Mouse (Mus musculus) liver, embryonic 11.5 days (tissue): Measurements from ENCODE around the gene Ndufc2. TPM values are rescaled to one million over a fixed set of nuclear protein-coding genes. Genes with fewer than 3 reads are reported as not detected.

Experiments used
- ATAC-seq: fragments of 200-750 bp; cut with Nextera tagmentation; replicated peaks from 2 replicates; pipeline ENCODE4 v1.8.0; 2017; ENCODE audit warnings: moderate number of reproducible peaks, mild to moderate bottlenecking, moderate TSS enrichment, moderate library complexity; ENCODE audit not compliant: low FRiP score
- DNase-seq: peaks from one replicate; pipeline ENCODE4 v3.0.0-alpha.2; 2017; ENCODE audit warnings: low spot score
- H3K27ac ChIP-seq: fragments of 300-500 bp; sonication (generic); 2 replicates; pipeline ENCODE4 v1.5.1; 2014; ENCODE audit warnings: mild to moderate bottlenecking, low read depth, low read length, control low read depth
- H3K27me3 ChIP-seq: fragments of 300-500 bp; sonication (generic); replicated peaks from 2 replicates; pipeline ENCODE4 v1.6.1; 2014; ENCODE audit warnings: low read length, mixed read lengths; ENCODE audit not compliant: control insufficient read depth, insufficient read depth
- H3K36me3 ChIP-seq: fragments of 300-500 bp; sonication (generic); 2 replicates; pipeline ENCODE4 v1.6.1; 2014; ENCODE audit warnings: mild to moderate bottlenecking, low read length, moderate library complexity, mixed read lengths; ENCODE audit not compliant: control insufficient read depth, insufficient read depth
- H3K4me1 ChIP-seq: fragments of 300-500 bp; sonication (generic); replicated peaks from 2 replicates; pipeline ENCODE4 v1.6.1; 2014; ENCODE audit warnings: low read length, mixed read lengths; ENCODE audit not compliant: control insufficient read depth, insufficient read depth
- H3K4me2 ChIP-seq: fragments of 300-500 bp; sonication (generic); 2 replicates; pipeline ENCODE4 v1.6.1; 2014; ENCODE audit warnings: mild to moderate bottlenecking, control low read depth, moderate library complexity
- H3K4me3 ChIP-seq: fragments of 300-500 bp; sonication (generic); 2 replicates; pipeline ENCODE4 v1.5.1; 2014; ENCODE audit warnings: low read depth, low read length, control low read depth
- H3K9ac ChIP-seq: fragments of 300-500 bp; sonication (generic); 2 replicates; pipeline ENCODE4 v1.6.1; 2014; ENCODE audit warnings: low read depth, low read length, control low read depth
- H3K9me3 ChIP-seq: fragments of 300-500 bp; sonication (generic); 2 replicates; pipeline ENCODE4 v1.6.1; 2016; ENCODE audit warnings: low read length, inconsistent platforms, mixed read lengths; ENCODE audit not compliant: control insufficient read depth
- WGBS: fragments of 180-500 bp; shearing (Covaris S2); extraction: QIAGEN DNeasy Blood & Tissue Kit; methylation state at CpG from one replicate; pipeline ENCODE4 v1.1.7; 2014; 5-methylcytosine and 5-hydroxymethylcytosine counted together
- polyA plus RNA-seq: library from polyadenylated mRNA; unstranded; fragments of >200 nt; fragmentation: Nextera tagmentation; extraction: Ambion mirVana; gene quantifications from 2 replicates; pipeline ENCODE4 v1.2.1, GENCODE M21; 2014

Gene Ndufc2
- 355 and 359 TPM in 2 replicates for polyA plus RNA-seq

- Histone ChIP-seq H3K4me2 (peak within 1 kb of the TSS; percentile 69), H3K4me3 (peak within 1 kb of the TSS; percentile 86), H3K9ac (peak within 1 kb of the TSS; percentile 96), H3K4me1 (peaks cover 8% of the 10 kb centered on the region), H3K9me3 (no peaks in the 10 kb centered on the region), H3K36me3 (peaks cover 10% of the 10 kb centered on the region), H3K27me3 (no peaks in the 10 kb centered on the region), H3K27ac (peak within 1 kb of the TSS; percentile 65; the same call in 1 of the 2 replicates)
- ATAC-seq: peak; percentile 89
- under 1% methylated on average over 54 of the region's 54 CpGs for WGBS
- peak; percentile 83 for DNase-seq
Observed at GRCm38 (mm10) chr7:97399960-97400715, at the start of gene Ndufc2. TSS of gene Ndufc2 (plus strand) at chr7:97400003.

DNA sequence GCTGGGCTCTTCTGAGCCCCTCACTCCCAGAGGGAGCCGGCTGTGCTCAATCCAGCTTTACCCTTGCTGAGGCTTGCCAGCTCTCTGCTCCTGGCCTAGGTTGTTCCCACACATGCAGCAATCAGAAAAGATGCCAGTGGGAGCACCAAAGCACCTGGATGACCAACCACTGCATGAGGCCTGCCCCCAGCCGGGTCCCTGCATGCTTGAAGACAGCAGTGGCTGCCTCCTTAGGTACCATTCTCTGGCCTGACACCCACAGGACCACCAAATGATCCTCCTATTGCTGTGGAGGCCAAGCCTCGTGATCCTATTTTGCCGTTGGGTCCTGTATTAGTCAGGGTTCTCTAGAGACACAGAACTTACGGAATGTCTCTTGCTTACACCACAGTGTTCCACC lies 48.9 kb upstream of the Ndufc2 start:
- Histone ChIP-seq H3K9ac (no peak overlapping the region), H3K27ac (no peak overlapping the region), H3K9me3 (no peaks in the 10 kb centered on the region), H3K4me2 (no peak overlapping the region), H3K36me3 (no peaks in the 10 kb centered on the region), H3K4me3 (no peak overlapping the region), H3K4me1 (peaks cover 5% of the 10 kb centered on the region; the same call in 1 of the 2 replicates), H3K27me3 (no peaks in the 10 kb centered on the region)
- DNase-seq: no peak
- 83% methylated on average over 5 of the region's 5 CpGs for WGBS
- no peak for ATAC-seq

- no peaks in the 10 kb centered on the region for H3K27me3 ChIP-seq
- no peak for ATAC-seq
- 79% methylated on average over 11 of the region's 11 CpGs for WGBS
Observed at GRCm38 (mm10) chr7:97351792-97352513, 47.9 kb upstream of the Ndufc2 start.

GRCm38 (mm10) chr7:97353356-97353755 lies 46.4 kb upstream of the Ndufc2 start:
- Histone ChIP-seq H3K36me3 (no peaks in the 10 kb centered on the region), H3K27ac (no peak overlapping the region), H3K4me2 (no peak overlapping the region), H3K4me1 (no peaks in the 10 kb centered on the region; the same call in 1 of the 2 replicates), H3K9ac (no peak overlapping the region), H3K27me3 (peaks cover 3% of the 10 kb centered on the region; the same call in 1 of the 2 replicates), H3K9me3 (no peaks in the 10 kb centered on the region), H3K4me3 (no peak overlapping the region)
- DNase-seq (no peak), ATAC-seq (no peak)
- 80% methylated on average over 6 of the region's 6 CpGs for WGBS

More at GRCm38 (mm10) chr7:97351792-97352513, 47.9 kb upstream of the Ndufc2 start:
- Histone ChIP-seq H3K27ac (no peak overlapping the region), H3K9me3 (no peaks in the 10 kb centered on the region), H3K4me2 (no peak overlapping the region), H3K4me3 (no peak overlapping the region), H3K36me3 (no peaks in the 10 kb centered on the region), H3K4me1 (peaks cover 2% of the 10 kb centered on the region; the same call in 1 of the 2 replicates), H3K9ac (no peak overlapping the region)
- no peak for DNase-seq

GRCm38 (mm10) chr7:97355068-97355841 lies 44.5 kb upstream of the Ndufc2 start:
- H3K27me3 ChIP-seq: peaks cover 3% of the 10 kb centered on the region; the same call in 1 of the 2 replicates
- 45% methylated on average over 13 of the region's 13 CpGs for WGBS
- H3K4me2 ChIP-seq: no peak overlapping the region

DNA sequence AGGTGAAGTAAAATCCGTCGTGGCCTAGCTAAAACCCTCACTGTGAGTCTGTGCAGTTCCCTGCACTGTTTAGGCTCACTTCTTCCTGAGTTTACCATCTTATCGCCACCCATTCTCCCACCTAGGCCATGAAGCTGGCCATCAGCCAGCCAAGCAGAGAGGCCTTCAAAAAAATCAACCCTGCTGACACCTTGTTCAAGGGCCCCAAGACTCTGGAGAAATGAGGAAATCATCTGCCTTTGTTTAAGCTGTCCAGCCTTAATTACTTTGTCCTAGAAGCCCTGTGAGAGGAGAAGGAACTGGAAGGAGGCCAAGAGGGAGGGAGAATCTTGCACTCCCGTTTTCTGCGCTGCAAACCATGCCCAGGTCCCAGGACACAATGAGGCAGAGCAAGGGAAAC lies 43.5 kb upstream of the Ndufc2 start:
- Histone ChIP-seq H3K4me1 (no peaks in the 10 kb centered on the region; the same call in 1 of the 2 replicates), H3K9me3 (no peaks in the 10 kb centered on the region), H3K9ac (no peak overlapping the region), H3K4me2 (no peak overlapping the region), H3K36me3 (no peaks in the 10 kb centered on the region), H3K4me3 (no peak overlapping the region), H3K27me3 (peaks cover 3% of the 10 kb centered on the region; the same call in 1 of the 2 replicates), H3K27ac (no peak overlapping the region; the same call in 1 of the 2 replicates)
- DNase-seq (no peak), ATAC-seq (no peak)
- 79% methylated on average over 5 of the region's 5 CpGs for WGBS

More at GRCm38 (mm10) chr7:97355068-97355841, 44.5 kb upstream of the Ndufc2 start:
- no peak overlapping the region for H3K9ac ChIP-seq
- H3K9me3 ChIP-seq: no peaks in the 10 kb centered on the region
- DNase-seq (peak; percentile 29), ATAC-seq (no peak)
- H3K4me1 ChIP-seq: no peaks in the 10 kb centered on the region; the same call in 1 of the 2 replicates
- H3K27ac ChIP-seq: no peak overlapping the region
- no peaks in the 10 kb centered on the region for H3K36me3 ChIP-seq
- no peak overlapping the region for H3K4me3 ChIP-seq

GRCm38 (mm10) chr7:97356875-97357276 lies 42.9 kb upstream of the Ndufc2 start:
- H3K36me3 ChIP-seq: no peaks in the 10 kb centered on the region
- no peak overlapping the region for H3K27ac ChIP-seq
- no peak overlapping the region for H3K9ac ChIP-seq
- no peaks in the 10 kb centered on the region; the same call in 1 of the 2 replicates for H3K4me1 ChIP-seq
- peaks cover 3% of the 10 kb centered on the region; the same call in 1 of the 2 replicates for H3K27me3 ChIP-seq
- H3K9me3 ChIP-seq: no peaks in the 10 kb centered on the region
- 73% methylated on average over 5 of the region's 5 CpGs for WGBS
- DNase-seq: no peak
- H3K4me3 ChIP-seq: no peak overlapping the region
- H3K4me2 ChIP-seq: no peak overlapping the region
- no peak for ATAC-seq

- no peak for DNase-seq
- no peaks in the 10 kb centered on the region; the same call in 1 of the 2 replicates for H3K4me1 ChIP-seq
- H3K27ac ChIP-seq: no peak overlapping the region
- no peak overlapping the region for H3K9ac ChIP-seq
- 60% methylated on average over 3 of the region's 3 CpGs for WGBS
- no peak overlapping the region for H3K4me2 ChIP-seq
- H3K9me3 ChIP-seq: no peaks in the 10 kb centered on the region
- H3K36me3 ChIP-seq: no peaks in the 10 kb centered on the region
- H3K4me3 ChIP-seq: no peak overlapping the region
- no peak for ATAC-seq
- H3K27me3 ChIP-seq: peaks cover 3% of the 10 kb centered on the region; the same call in 1 of the 2 replicates
Observed at GRCm38 (mm10) chr7:97357840-97358239, 42.0 kb upstream of the Ndufc2 start.
